Mouse (Mus musculus) lung, adult 2 months (tissue): ENCODE results near the gene Lancl1.

Experiments used
- CTCF ChIP-seq: fragments of 200-500 bp; IDR thresholded peaks from 2 replicates; pipeline ENCODE4 v1.5.1; 2011; ENCODE audit warnings: mild to moderate bottlenecking, low read length, control low read depth; ENCODE audit not compliant: insufficient read depth
- POLR2A ChIP-seq: fragments of 200-500 bp; IDR thresholded peaks from 2 replicates; pipeline ENCODE4 v1.6.1; 2011; ENCODE audit warnings: low read depth, mild to moderate bottlenecking, control low read depth, low read length, borderline replicate concordance; ENCODE audit errors: extremely low read depth

DNA sequence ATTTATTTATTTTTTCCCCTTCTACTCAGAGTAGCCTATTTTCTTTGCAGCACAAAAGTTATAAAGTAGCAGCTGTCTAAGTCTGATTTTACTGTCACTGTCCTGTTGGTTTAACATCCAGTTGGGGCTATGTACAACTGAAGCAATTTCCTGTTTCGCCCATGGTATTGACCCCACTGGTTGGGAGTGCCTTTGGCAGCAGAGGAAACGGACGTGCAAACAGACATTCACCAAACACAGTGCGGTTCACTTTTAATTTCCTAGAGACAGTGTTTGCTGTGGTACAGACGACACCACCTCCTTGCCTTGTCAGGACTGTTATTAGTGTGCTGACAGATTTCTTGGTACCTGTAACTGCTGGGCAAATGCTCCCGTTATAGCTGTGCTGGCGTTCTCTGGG lies 3.9 kb upstream of the Lancl1 start:
- no peak for TF ChIP-seq POLR2A
- TF ChIP-seq CTCF = no peak
